Mouse (Mus musculus) layer of hippocampus, postnatal 14 days (tissue): ENCODE measurements around the gene Stk11. TPM values are rescaled to one million over a fixed set of nuclear protein-coding genes. Genes with fewer than 3 reads are reported as not detected.
A peak's percentile ranks its signal among the peaks of the same experiment; 100 is the strongest.

Source experiments
- DNase-seq, 2 experiments: peaks; one replicate each; pipeline ENCODE4 v3.0.0; 2021 to 2022; ENCODE audit warnings: low spot score in 2 of 2, mixed read lengths in 1 of 2
- total RNA-seq, 2 experiments: library from RNA; stranded (reverse); gene quantifications; 2 replicates each; pipeline ENCODE4 v1.2.3; 2021

Gene Stk11
- total RNA-seq, 2 experiments from 2014 or later: 89.2 to 90.7 TPM

- DNase-seq: no peak
These were observed 28.1 kb downstream of the Stk11 start for GRCm38 (mm10) chr10:80143664-80144063.

DNA sequence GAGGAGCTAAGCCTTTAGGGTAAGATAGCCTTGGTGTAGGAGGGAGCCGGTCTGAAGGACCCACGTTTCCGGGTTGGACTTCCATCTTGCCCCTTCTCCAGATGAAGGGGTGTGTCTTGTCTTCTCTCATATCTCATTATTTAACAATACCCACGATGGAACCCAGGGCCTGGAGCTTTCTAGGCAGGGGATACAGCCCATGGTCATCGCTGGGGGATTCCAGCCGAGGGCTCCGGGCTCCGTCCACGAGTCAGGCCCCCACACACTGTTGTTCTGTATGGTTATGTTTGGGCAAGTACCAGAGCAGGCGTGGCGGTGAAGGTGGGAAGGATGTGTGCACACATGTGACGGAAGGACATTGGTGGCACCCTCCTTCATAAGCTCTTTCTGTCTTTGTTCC is 28.6 kb downstream of the Stk11 start:
- DNase-seq: peak in 1 of 2 experiments; percentile 10

DNA sequence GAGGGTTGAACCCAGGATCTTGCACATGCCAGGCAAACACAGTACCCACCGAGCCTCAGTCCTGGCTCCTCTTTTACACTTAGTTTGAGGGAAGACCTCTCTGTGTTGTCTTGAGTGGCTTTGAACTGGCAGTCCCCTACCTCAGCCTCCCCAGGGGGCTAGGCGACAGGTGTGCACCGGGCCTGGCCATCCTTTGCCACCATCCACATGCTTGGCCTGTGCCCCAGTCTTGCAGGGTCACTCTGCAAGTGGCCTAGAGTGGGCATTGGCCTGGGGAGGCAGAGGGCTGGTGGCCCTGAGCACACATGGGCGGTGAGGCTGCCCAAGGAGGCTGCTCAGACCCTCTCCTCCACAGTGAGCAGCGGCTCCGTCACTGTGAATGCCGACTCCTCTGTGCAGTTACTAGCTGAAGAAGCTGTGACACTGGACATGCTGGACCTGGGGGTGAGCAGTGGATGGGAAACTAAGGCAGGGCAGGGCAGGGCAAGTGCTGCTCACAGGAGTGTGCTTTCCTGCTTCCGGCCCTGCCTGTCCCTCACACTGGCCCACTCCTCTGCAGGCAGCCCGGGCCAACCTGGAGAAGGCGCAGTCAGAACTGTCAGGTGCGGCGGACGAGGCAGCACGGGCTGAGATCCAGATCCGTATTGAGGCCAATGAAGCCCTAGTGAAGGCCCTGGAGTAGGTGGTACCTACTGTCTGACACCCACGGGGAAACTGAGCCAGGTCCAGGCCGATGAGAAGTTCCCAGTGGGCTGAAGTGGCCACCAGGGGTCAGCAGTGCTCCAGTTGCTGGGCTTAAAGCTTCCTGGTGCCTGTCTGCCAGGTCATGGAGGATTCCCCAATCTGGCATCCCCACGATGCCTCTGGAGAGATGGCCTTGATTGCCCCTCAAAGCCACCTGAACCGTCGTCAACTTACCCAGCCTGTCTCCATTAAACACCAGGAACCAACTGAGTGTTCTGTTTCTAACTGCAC is 29.5 kb downstream of the Stk11 start:
- DNase-seq: peak in 1 of 2 experiments; percentile 79

DNA sequence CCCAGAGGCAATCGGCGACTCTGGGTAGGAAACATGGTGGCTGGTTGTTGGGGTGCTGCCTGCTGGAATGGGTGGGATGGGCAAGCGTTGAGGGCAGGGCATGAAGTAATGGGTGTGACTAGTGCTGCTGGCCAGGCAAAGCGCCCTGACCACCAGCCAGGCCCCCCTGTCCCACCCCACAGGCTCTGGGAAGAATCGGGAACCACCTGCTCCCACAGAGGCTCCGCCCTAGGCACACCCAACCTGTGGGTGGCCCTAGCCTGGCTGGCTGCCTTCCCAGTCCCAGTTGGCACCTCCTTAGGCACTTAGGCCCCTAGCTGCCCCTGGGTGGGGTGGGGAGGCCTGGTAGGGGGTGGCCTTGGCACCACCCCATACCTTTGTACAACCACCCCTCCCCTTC is 30.3 kb downstream of the Stk11 start:
- no peak for DNase-seq

- no peak for DNase-seq
These were observed 31.0 kb downstream of the Stk11 start for GRCm38 (mm10) chr10:80146568-80147011.

GRCm38 (mm10) chr10:80147146-80147718 is 31.6 kb downstream of the Stk11 start:
- DNase-seq: no peak

DNA sequence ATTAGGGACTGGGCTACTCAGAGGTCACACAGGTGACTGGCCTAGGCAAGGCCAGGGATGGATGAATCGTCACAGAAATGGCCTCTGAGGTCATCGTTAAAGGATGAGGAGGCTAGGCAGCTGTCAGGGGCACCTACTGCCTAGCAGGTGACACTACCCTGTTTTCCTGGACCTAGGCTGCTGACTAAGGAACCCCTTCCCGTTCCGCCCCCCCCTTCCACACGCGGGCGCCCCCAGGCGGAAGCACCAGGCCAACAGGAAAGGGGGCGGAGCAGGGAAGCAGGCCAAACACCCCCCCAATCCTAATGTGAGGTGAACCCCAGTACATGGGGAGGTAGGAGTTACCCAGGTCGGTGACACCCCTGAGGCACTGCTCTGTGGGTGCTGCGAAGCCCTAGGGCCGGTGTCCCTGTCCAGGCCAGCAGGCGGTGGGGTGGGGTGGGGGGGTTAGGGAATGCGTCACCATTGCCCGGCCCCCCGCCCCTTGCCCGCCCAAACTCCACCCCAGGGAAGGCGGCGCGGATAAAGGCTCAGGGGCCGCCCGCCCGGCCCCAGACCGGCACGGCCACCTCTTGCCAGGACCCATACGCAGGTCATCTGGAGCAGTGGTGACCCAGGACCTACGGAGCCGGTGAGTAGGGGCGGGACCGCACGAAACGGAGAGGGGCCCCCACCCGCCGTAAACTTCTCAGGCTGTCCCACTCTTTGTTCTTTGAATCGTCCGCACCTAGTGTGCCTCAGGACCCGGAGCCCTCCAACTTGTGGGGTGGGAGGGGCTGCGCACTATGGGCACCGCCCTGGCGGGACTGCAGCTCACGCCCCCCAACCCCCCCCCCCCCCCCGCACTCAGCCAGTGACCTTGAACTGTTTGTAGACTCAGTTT is 32.4 kb downstream of the Stk11 start, which contains the start of gene Midn:
Midn (plus strand) TSS at position 554 of the 883 bp plus-strand sequence.
- peak in 1 of 2 experiments; percentile 79 for DNase-seq

DNA sequence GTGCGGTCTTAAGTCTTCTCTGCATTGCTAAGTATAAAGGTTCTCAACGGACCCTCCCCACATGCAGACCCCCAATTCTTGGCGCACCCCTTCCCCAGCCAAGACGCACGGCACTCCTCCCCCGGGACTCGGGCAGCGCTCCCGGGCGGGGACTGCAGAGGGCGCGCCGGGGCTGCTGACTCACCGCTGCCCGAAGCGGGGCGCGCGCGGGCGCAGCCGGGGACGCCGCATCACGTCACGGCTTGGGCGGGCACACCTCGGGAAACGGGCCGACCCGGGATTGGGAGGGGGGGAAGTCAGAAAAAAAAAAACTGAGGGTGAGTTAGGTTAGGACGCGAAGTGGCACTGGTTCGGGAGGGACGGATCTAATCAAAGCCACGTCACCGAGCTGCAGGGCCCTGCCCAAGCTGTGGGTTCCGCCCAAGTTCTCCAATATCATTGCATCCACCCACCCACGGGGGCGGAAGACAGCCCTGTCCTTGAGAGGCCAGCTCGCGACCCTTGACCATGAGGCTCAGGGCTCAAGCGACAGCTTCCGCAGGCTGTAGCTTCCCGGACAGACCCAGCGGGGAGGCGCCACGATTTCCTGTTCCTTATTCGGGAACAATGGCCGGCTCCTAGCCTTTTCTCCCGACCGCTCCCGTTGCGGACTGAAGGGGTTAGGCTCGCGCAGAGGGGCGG is 33.1 kb downstream of the Stk11 start:
- DNase-seq: peak; percentile 95 to 96

DNA sequence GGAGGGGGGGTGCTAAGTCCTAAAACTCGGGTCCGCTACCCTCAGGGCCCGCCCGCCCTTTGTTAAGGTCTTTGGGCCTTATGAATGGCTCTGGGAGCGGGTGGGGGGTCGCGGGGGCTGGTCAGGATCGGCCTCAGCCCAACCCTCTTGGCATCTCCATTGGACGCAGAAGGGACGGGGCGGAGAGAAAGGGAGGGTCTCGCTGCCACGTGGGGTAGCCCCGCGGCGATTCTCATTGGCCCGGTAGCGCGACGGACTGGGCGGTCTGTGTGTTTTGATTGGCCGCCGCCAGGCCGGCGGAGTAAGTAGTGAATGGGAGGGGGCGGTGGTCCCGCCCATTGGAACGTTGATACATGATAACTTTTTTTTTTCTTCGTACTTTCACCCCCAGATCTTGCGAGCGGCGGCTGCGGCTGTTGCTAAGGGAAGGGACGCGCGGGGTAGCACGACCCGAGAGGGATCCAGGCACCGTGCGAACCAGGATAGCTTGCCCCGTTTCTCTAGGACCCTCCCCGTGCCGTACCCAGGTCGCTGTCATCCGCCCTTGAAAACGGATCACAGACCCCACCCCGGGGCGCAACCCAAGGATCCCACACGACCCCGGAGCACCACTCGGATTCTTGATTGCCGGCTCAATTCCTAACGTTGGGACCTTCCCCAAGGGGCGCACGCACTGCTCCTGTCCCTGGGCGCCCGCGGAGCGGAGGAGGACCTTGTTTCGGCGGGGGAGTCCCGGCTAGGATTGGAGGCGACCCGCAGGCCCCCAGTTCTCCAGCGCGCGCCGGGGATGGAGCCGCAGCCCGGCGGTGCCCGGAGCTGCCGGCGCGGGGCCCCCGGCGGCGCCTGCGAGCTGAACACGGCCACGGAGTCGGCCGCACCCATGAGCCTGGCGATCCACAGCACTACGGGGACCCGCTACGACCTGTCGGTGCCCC is 34.0 kb downstream of the Stk11 start:
- DNase-seq: peak; percentile 96 to 99

DNA sequence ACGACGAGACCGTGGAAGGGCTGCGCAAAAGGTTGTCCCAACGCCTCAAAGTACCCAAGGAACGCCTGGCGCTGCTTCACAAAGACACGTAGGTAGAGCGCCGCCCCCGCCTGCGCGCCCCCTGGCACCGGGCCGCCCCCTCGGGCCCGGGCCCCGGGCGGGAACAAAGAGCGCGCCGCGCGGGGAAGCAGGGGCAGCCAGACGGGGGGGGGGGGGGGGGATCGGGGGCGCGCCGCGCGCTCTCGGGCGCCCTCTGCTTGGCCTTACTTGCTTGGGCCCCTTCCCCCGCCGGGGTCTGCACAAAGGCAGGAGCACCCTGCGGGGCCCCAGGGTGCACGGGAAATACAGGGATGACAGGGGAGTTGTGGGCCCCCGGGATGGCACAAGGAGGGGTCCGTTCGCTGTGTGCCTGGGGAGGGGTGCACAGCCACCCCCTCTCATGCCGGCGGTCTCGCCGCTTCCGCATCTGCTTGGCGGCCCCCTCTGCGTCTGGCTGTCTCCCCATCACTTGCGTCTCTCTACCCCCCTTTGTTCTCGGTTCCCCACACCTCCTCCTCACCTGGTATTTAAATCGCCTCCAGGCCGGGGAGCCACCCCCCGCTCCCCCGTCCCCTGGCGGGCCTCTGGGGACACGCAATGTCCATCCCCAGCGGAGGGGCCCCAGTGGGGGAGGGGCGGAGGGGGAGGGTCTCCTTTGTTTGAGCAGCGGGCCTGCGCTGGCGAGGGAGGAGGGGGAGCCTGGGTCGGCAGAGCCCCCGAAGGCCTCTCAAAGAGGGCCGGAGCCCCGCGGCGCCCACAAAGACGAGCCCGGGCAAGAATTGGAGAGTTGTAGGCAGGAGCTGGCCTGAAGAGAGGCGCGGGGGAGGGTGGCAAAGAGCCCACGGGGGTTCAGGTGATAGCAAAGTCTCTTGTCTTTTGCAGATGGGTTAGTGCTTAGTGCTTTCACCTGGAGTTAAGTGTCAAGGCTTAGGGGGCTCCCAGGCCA is 34.9 kb downstream of the Stk11 start:
- peak in 1 of 2 experiments; percentile 75 for DNase-seq

DNA sequence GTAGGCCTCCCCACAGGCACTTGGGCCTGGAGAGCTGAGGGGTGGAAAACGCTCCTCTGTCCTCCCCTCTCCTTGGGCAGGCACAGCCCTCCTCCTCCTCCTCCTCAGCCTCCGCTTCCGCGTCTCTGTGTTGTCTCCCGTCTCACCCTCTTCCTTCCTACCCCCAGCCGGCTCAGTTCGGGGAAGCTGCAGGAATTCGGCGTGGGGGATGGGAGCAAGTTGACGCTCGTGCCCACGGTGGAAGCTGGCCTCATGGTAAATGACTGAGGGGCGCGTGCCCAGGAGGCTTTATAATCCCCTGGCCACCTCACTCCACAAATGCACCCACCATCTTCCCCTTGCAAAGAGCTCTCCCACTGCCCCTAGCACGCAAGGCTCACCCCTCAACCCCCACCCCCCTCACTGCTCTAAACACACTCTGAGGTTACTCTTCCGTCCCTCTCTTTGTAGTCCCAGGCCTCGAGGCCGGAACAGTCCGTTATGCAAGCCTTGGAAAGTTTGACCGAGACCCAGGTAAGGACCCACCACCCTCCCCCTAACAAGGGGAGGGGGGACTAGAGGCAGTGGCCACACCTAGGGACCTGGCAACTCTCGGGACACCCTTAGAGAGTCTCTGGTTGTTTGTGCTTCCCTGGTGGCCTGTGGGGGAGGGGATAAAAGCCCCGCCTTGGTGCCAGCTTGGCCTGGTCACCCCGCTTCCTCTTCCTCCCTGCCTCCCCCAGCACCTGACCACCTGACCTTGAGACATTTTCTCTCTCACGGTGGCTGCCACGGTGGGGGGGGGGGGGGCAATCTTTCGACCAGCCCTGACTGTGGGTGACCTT is 35.8 kb downstream of the Stk11 start:
- DNase-seq: no peak

- DNase-seq: no peak
These were observed 36.7 kb downstream of the Stk11 start for GRCm38 (mm10) chr10:80152071-80152872.

DNA sequence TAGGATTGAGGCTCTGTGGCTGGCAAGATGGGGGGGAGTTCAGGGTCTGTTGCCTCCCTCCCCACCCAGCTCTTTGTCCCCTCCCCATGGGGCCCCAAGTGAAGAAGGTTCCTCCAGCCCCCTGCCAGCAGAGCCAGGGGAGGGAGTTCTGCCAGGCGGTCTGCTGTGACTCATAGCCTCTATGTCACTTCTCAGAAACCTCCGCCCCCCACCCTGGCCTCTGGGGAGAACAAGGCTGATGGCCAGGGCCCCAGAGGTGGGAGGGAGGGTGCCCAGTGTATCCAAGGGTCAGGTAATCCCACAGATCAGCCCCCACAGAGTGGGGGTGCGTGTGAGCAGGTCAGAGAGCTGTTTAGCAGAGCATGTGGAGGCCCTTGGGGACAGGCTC is 37.3 kb downstream of the Stk11 start:
- DNase-seq: no peak

DNA sequence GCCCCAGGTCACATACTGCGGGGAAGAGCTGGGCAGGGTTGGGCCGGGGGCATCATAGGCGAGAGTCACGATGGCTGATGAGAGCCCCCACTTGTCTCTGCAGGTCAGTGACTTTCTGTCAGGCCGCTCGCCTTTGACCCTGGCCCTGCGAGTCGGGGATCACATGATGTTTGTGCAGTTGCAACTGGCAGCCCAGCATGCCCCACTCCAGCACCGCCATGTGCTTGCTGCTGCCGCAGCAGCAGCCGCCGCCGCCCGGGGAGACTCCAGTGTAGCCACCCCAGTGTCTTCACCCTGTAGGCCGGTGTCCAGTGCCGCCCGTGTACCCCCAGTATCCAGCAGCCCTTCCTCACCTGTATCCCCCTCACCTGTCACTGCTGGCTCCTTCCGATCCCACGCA is 38.1 kb downstream of the Stk11 start:
- DNase-seq: no peak

GRCm38 (mm10) chr10:80154384-80154783 is 38.8 kb downstream of the Stk11 start:
- DNase-seq: no peak

DNA sequence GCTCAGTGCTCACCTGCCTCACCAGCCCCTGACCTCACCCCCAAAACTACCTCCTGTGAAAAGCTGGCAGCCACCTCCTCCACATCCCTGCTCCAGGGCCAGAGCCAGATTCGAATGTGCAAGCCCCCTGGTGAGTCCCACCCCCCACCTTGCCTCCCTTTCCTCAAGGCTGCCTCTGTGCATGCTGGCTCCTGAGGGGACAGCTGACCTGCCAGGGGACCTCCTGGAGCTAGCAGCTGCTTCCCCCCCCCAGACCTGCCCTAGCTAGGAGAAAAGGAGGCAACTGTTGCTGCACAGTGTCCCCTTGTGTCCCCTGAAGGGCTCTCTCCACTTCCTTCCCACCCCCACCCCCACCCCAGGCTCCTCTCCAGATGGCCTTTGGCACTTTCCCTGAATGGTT is 39.7 kb downstream of the Stk11 start:
- no peak for DNase-seq
